Mouse (Mus musculus) liver, embryonic 15.5 days (tissue): ENCODE results near the gene Sh3pxd2b. TPM values are rescaled to one million over a fixed set of nuclear protein-coding genes. Genes with fewer than 3 reads are reported as not detected.

Experiments
- ATAC-seq: fragments of 200-750 bp; cut with Nextera tagmentation; 2 replicates; pipeline ENCODE4 v1.8.0; 2017; ENCODE audit warnings: moderate number of reproducible peaks, mild to moderate bottlenecking, moderate library complexity; ENCODE audit not compliant: insufficient read depth
- H3K27ac ChIP-seq: fragments of 300-500 bp; sonication (generic); replicated peaks from 2 replicates; pipeline ENCODE4 v1.5.1; 2015; ENCODE audit warnings: mild to moderate bottlenecking, inconsistent platforms
- H3K27me3 ChIP-seq: fragments of 300-500 bp; sonication (generic); 2 replicates; pipeline ENCODE4 v1.6.1; 2015; ENCODE audit warnings: mild to moderate bottlenecking, inconsistent platforms
- H3K36me3 ChIP-seq: fragments of 300-500 bp; sonication (generic); replicated peaks from 2 replicates; pipeline ENCODE4 v1.6.1; 2015; ENCODE audit warnings: moderate library complexity, mild to moderate bottlenecking, inconsistent platforms
- H3K4me1 ChIP-seq: fragments of 300-500 bp; sonication (generic); replicated peaks from 2 replicates; pipeline ENCODE4 v1.6.1; 2015; ENCODE audit warnings: inconsistent platforms
- H3K4me2 ChIP-seq: fragments of 300-500 bp; sonication (generic); 2 replicates; pipeline ENCODE4 v1.6.1; 2015; ENCODE audit warnings: moderate library complexity, mild to moderate bottlenecking, inconsistent platforms
- H3K4me3 ChIP-seq: fragments of 300-500 bp; sonication (generic); replicated peaks from 2 replicates; pipeline ENCODE4 v1.5.1; 2015; ENCODE audit warnings: mild to moderate bottlenecking, inconsistent platforms
- H3K9ac ChIP-seq: fragments of 300-500 bp; sonication (generic); 2 replicates; pipeline ENCODE4 v1.6.1; 2015; ENCODE audit warnings: moderate library complexity, mild to moderate bottlenecking, inconsistent platforms
- H3K9me3 ChIP-seq: fragments of 300-500 bp; sonication (generic); replicated peaks from 2 replicates; pipeline ENCODE4 v1.6.1; 2016; ENCODE audit warnings: inconsistent platforms
- WGBS: fragments of 180-500 bp; shearing (Covaris S2); methylation state at CpG from one replicate; pipeline ENCODE4 v1.1.7; 2015; ENCODE audit warnings: mixed read lengths; ENCODE audit not compliant: insufficient replicate concordance; 5-methylcytosine and 5-hydroxymethylcytosine counted together
- polyA plus RNA-seq: library from polyadenylated mRNA; unstranded; fragments of >200 nt; fragmentation: Nextera tagmentation; extraction: Ambion mirVana; gene quantifications from 2 replicates; pipeline ENCODE4 v1.2.1, GENCODE M21; 2015

The Sh3pxd2b gene
- polyA plus RNA-seq, 1 experiment from 2014 or later, result 1.1 TPM

DNA sequence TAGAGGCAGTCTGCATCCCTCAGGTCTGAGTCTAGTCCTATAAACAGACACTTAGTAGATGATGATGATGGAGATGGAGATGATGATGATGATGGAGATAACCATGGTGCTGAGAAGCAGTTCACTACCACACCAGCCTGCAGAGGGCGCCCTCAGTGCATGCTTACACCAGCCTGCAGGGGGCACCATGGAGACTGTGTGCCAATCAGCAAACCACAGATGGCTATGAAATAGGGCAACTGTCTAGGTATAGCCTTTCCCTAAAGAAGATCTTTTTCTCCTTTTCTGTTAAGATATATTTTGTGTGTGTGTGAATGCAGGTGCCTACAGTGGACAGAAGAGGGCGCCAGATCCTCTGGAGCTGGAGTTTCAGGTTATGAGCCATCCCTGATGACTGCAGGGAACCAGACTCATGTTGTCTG lies 4.8 kb upstream of the Sh3pxd2b start:
- ATAC-seq, result no peak

DNA sequence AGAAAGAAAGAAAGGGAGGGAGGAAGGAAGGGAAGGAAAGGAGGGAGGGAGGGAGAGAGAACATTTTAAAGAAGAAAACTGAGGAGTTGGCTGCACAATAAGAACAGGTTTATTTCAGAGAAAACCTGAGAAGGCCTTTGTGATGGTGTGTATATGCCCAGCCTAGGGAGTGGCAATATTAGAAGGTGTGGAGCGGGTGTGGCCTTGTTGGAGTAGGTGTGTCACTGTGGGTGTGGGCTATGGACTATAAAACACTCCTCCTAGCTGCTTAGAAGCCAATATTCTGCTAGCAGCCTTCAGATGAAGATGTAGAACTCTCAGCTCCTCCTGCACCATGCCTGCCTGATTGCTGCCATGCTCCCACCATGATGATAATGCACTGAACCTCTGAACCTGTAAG lies 4.3 kb upstream of the Sh3pxd2b start:
- Histone ChIP-seq H3K4me1 (peaks cover 30% of the 10 kb centered on the region), H3K27me3 (peaks cover 74% of the 10 kb centered on the region), H3K4me2 (no peak overlapping the region), H3K4me3 (no peak overlapping the region), H3K36me3 (no peaks in the 10 kb centered on the region), H3K9me3 (no peaks in the 10 kb centered on the region), H3K27ac (no peak overlapping the region), H3K9ac (no peak overlapping the region)
- WGBS, result 61% methylated on average over 1 of the region's 1 CpGs
- no peak for ATAC-seq

More for the DNA sequence above, 4.8 kb upstream of the Sh3pxd2b start:
- H3K27me3 ChIP-seq, result peaks cover 68% of the 10 kb centered on the region
- WGBS, result 3% methylated on average over 2 of the region's 2 CpGs
- H3K4me3 ChIP-seq, result no peak overlapping the region
- H3K4me1 ChIP-seq, result peaks cover 24% of the 10 kb centered on the region
- H3K9me3 ChIP-seq, result no peaks in the 10 kb centered on the region
- H3K4me2 ChIP-seq, result no peak overlapping the region
- no peak overlapping the region for H3K27ac ChIP-seq
- H3K36me3 ChIP-seq, result no peaks in the 10 kb centered on the region
- no peak overlapping the region for H3K9ac ChIP-seq

DNA sequence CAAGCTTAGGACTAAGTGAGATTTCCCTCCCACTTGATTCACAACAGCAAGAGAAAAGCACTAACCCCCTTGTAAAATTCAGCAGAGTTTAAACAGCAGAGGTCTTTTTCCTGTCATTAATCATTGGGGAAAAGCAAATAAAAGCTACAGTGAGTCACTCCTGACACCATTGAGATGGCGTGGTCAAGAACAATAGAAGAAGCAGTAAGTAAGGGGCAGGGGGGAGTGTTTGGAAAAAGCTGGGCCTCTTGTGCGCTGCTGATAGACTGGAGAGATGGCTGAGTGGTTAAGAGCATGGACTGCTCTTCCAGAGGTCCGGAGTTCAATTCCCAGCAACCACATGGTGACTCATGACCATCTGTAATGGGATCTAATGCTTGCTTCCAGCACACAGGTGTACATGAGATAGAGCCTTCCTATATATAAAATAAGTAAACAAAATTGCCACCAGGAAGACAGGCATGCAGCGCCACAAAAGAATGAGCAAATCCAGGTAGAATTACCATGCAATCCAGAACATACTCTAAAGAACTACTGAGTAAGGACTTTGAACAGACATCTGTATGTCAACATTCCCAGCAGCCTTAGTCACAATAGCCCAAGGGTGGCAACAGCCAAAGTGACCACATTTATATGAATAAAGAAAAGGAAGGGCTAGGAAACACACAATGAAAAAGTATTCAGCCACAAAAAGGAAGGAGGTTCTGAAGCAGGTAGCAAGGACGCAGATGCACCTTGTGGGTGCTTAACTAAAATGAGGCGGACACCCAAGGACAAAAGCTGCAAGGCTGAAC lies 1.9 kb upstream of the Sh3pxd2b start:
- H3K9ac ChIP-seq, result no peak overlapping the region
- ATAC-seq, result no peak
- H3K4me3 ChIP-seq, result no peak overlapping the region
- no peak overlapping the region for H3K27ac ChIP-seq
- H3K36me3 ChIP-seq, result no peaks in the 10 kb centered on the region
- peaks cover 37% of the 10 kb centered on the region for H3K4me1 ChIP-seq
- no peaks in the 10 kb centered on the region for H3K9me3 ChIP-seq
- H3K27me3 ChIP-seq, result peaks cover 74% of the 10 kb centered on the region
- H3K4me2 ChIP-seq, result no peak overlapping the region
- WGBS, result 49% methylated on average over 6 of the region's 6 CpGs

DNA sequence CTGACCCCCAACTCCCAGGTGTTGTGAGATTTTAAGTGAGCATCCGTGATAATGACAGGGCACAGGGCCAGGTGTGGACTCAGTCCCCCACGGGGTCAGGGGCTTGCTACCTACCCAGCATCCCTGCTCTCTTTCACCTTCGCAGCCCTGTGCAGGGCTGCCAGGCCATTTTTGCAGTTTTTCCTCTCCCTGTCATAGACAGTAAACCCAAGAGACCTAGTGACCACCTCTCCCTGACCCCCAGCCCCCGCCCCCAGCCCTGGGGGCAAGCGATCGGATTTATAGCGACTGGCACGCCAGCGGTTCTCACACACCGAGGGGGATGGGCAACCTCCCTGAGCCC lies 385 bp upstream of the Sh3pxd2b start:
- ATAC-seq, result 0 out of 2 replicates have a peak, but pooled peaks have one; percentile 5
- H3K4me3 ChIP-seq, result peak overlapping the region; percentile 60
- peaks cover 37% of the 10 kb centered on the region for H3K4me1 ChIP-seq
- H3K9ac ChIP-seq, result peak overlapping the region; percentile 51; the same call in 1 of the 2 replicates
- peak overlapping the region; percentile 73 for H3K4me2 ChIP-seq
- no peaks in the 10 kb centered on the region for H3K9me3 ChIP-seq
- H3K27me3 ChIP-seq, result peaks cover 59% of the 10 kb centered on the region
- H3K36me3 ChIP-seq, result no peaks in the 10 kb centered on the region
- WGBS, result 6% methylated on average over 10 of the region's 10 CpGs
- H3K27ac ChIP-seq, result no peak overlapping the region

DNA sequence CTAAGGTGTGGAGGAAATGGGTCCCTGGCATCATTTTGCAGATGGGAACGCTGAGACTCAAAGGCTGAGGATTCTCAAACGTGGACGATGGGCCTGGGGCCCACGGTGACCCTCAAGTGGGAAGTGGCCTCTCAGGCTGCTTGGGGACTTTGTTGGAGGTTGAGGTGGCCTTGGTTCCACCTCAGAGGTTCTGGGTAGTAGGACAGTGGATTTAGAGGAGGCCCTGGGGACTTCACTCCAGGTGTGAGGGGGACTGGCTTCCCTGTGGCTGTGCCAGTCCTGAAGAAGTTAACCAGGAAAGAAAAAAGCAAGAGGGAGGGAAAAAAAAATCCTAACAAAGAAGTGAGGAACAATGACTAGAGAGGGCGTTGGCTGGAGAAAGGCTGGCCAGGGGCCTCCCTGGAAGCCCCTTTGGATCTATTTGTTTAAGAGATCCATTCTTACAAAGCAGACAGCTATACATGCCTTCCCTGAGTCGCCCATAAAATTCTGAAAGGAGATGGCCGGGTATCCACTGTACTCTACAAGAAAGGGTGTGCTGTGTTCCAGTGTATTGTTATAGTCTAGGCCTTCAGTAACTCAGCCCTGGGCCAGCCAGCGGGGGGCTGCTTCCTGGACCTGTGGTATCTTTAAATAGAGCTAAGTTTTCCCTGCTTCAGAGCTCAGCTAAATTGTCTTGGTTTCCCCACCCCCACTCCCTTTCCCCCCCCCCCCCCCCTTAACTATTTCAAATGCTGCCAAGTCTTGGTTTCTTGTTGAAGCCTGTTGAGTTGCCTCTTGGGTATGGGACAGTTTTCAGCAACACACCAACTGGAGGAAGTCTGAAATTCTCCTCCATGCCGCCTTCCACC lies 1.0 kb downstream of the Sh3pxd2b start:
- WGBS, result 25% methylated on average over 9 of the region's 9 CpGs

DNA sequence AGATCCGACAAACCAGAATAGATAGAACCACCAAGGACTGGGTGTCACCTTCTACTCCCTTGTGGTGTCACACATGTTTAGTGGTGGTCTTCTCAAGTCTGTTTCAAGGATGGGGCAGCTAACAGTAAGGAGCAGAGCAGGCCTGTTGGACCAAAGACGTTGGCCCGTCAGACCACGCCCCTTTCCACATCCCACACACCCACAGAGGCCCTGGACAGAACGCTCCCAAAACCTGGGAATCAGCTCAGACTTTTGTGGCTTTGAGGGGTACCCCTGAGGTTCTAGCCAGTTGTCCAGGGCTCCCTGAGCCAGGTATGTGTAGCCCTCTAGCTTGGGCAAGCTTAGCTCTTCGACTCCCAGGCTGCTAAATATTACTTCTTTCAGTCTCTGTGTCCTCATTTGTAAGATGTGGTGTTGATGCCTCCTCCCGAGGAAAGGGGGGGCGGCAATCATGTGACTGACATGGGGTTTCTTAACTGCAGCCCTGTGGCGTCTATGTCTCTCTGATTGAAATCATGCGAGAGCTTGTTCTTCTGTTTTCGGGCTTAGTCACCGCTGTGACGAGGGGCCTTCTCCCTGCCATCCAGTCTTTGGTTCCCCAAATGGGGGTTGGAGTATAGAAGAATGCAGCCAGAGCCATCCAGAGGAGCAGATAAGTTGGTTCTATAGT lies 1.8 kb downstream of the Sh3pxd2b start:
- WGBS, result 42% methylated on average over 13 of the region's 13 CpGs
- Histone ChIP-seq H3K9me3 (no peaks in the 10 kb centered on the region), H3K27ac (no peak overlapping the region), H3K4me1 (peaks cover 28% of the 10 kb centered on the region), H3K36me3 (no peaks in the 10 kb centered on the region), H3K4me2 (peak overlapping the region; percentile 1; the same call in 1 of the 2 replicates), H3K27me3 (peaks cover 54% of the 10 kb centered on the region), H3K4me3 (no peak overlapping the region), H3K9ac (no peak overlapping the region)
- no peak for ATAC-seq

More for the DNA sequence above, 1.0 kb downstream of the Sh3pxd2b start:
- ATAC-seq, result no peak
- Histone ChIP-seq H3K27ac (no peak overlapping the region), H3K4me1 (peaks cover 29% of the 10 kb centered on the region), H3K36me3 (no peaks in the 10 kb centered on the region), H3K4me3 (peak overlapping the region; percentile 60), H3K9ac (peak overlapping the region; percentile 51; the same call in 1 of the 2 replicates), H3K27me3 (peaks cover 57% of the 10 kb centered on the region), H3K4me2 (peak overlapping the region; percentile 73), H3K9me3 (no peaks in the 10 kb centered on the region)

DNA sequence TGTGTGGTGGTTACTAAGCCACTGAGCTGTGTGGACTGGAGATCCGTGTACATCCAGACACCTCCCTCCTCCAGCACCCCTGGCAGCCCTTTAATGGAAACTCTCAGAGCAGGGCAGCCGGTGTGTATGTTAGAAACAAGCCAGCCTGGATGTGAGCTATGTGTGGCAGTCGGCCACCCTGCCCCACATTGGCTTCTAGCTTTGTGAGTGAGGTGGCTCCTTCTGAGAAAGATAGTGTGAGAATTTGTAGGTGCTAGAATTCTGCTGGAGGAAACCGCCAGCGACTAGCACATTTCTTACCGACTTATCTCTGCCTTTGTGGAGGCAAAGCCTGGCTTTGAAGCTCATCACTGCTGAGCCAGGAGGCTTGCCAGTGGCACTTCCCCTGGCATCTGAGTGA lies 5.3 kb downstream of the Sh3pxd2b start:
- no peak for ATAC-seq
- Histone ChIP-seq H3K9ac (no peak overlapping the region), H3K27me3 (peaks cover 19% of the 10 kb centered on the region), H3K9me3 (no peaks in the 10 kb centered on the region), H3K4me1 (peaks cover 12% of the 10 kb centered on the region), H3K4me2 (no peak overlapping the region), H3K36me3 (no peaks in the 10 kb centered on the region), H3K4me3 (no peak overlapping the region), H3K27ac (no peak overlapping the region)
- 61% methylated on average over 6 of the region's 6 CpGs for WGBS

DNA sequence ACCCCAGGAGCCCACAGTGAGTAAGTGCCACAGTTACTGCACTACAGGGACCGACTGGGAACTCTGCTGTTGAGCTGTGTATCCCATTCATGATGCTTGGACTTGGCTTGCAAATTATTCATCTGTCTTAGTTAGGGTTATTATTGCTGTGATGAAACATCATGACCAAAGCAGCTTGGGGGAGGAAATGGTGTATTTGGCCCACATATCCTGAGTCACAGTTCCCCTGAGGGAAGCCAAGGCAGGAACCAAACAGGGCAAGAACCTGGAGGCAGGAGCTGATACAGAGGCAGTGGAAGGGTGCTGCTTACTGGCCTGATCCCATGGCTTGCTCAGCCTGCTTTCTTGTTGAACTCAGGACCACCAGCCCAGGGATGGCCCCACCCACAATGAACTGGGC lies 7.8 kb downstream of the Sh3pxd2b start:
- WGBS, result 43% methylated on average over 1 of the region's 1 CpGs

DNA sequence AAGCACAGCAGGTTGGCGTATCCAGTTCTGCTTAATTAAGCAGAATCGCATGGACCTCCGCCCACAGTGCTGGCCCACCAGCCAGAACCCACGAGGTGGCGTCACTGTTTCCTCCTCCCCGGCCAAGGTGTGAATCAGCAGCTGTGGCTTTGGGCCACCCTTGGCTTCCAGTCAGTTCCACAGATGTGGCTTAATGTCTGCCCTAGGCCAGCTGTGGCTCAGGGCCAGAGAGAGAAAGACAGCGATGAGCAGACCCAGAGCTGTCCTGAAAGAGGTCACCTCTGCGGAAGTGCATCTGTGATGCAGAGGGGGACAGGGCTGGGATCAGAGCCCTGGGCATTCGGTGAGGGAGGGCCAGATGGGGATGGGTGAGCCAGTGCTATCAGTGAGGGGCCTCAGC lies 10.1 kb downstream of the Sh3pxd2b start:
- no peaks in the 10 kb centered on the region for H3K36me3 ChIP-seq
- WGBS, result 36% methylated on average over 9 of the region's 9 CpGs
- H3K27ac ChIP-seq, result no peak overlapping the region
- no peaks in the 10 kb centered on the region for H3K9me3 ChIP-seq
- H3K9ac ChIP-seq, result no peak overlapping the region
- no peak for ATAC-seq
- no peaks in the 10 kb centered on the region for H3K4me1 ChIP-seq
- H3K27me3 ChIP-seq, result no peaks in the 10 kb centered on the region
- H3K4me3 ChIP-seq, result no peak overlapping the region
- H3K4me2 ChIP-seq, result no peak overlapping the region

More for the DNA sequence above, 7.8 kb downstream of the Sh3pxd2b start:
- Histone ChIP-seq H3K4me1 (no peaks in the 10 kb centered on the region), H3K4me2 (no peak overlapping the region), H3K27ac (no peak overlapping the region), H3K36me3 (no peaks in the 10 kb centered on the region), H3K4me3 (no peak overlapping the region), H3K27me3 (no peaks in the 10 kb centered on the region), H3K9me3 (no peaks in the 10 kb centered on the region), H3K9ac (no peak overlapping the region)
- ATAC-seq, result no peak

DNA sequence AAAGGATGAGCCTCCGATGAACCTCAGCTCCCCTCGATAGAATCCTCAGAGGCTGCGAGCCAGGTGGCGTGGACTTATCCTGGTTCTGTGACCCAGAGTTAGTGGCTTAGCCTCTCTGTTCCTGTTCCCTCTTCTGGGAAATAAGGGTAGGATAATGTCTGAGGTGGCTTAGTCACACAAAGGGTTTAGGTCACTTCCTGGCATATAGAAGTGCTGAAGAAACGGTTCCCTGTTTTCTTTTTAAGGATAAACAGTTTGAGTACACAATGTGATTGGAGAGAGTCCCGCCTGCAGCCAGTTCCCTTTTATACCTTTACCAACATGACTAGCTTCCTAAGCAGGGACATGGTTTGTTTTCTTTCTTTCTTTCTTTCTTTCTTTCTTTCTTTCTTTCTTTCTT lies 10.8 kb downstream of the Sh3pxd2b start:
- ATAC-seq, result no peak
- H3K27me3 ChIP-seq, result no peaks in the 10 kb centered on the region
- 48% methylated on average over 6 of the region's 6 CpGs for WGBS

DNA sequence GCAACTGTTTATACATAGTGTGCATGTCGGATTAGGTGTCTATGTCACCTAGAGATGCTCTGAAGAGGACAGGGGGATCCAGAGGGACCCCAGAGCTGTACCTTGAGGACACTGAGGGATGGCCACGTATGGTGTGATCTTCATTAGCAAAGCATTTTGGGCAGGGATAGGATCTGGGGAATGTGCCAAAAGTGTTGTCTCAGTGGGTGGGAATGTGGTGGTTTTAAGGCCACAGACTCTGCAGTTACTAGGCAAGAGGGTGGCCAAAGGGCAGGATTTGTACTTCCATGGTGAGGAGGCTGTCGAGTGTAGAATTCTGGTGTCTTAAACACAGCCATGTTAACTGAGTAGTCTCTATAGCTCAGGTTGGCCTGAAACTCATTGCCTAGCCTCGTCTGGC lies 11.9 kb downstream of the Sh3pxd2b start:
- WGBS, result 49% methylated on average over 4 of the region's 4 CpGs
- ATAC-seq, result no peak
- H3K9ac ChIP-seq, result no peak overlapping the region
- no peak overlapping the region for H3K27ac ChIP-seq
- H3K9me3 ChIP-seq, result no peaks in the 10 kb centered on the region
- H3K4me3 ChIP-seq, result no peak overlapping the region
- H3K4me1 ChIP-seq, result peaks cover 8% of the 10 kb centered on the region
- H3K4me2 ChIP-seq, result no peak overlapping the region
- no peaks in the 10 kb centered on the region for H3K36me3 ChIP-seq
- H3K27me3 ChIP-seq, result no peaks in the 10 kb centered on the region

More for the DNA sequence above, 10.8 kb downstream of the Sh3pxd2b start:
- Histone ChIP-seq H3K4me2 (no peak overlapping the region), H3K36me3 (no peaks in the 10 kb centered on the region), H3K4me1 (peaks cover under 1% of the 10 kb centered on the region; the same call in 1 of the 2 replicates), H3K9me3 (no peaks in the 10 kb centered on the region), H3K27ac (no peak overlapping the region), H3K4me3 (no peak overlapping the region), H3K9ac (no peak overlapping the region)
